In the genomic region with DNA sequence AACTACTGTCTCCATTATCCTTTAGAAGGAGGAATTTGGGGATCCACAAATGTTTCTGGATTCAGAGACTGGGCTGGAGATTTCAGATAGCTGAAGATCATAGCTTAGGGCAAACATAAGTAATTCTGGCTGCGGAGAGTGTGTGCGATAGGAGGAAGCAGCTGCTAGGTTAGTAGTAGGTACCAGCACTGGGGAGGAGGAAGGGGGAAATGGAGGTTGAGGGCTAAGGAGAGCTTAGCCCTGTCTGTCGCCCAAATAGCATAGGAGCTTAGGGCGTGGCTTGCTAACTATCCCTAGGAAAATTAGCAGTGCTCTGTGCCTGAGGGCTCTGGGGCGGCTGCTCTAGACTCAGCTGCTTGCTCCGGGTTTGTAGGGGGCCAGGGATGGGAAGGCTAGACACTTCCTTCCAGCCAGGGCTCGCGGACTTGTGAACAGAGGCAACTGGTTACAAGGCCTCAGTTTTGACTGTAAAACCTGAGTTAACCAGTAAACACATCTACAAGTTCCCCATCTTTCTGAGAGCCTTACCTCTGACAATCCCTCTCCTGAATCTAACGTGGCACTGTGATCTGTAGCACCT, we compare ENCODE assay signal across 27 mouse cellular contexts. TPM values are rescaled to one million over a fixed set of nuclear protein-coding genes. Genes with fewer than 3 reads are reported as not detected.
A peak's percentile ranks its signal among the peaks of the same experiment; 100 is the strongest.
DNase-seq lines count a peak whose midpoint lies in the region; ATAC-seq and TF ChIP-seq lines count a peak whose summit lies in the region.
"Had no signal": no experiment of that assay in that cellular context is flagged by ENCODE, and none has a peak within 500 bp of the region (broad histone marks: within the 10 kb centered on the region; RNA-seq: fewer than 3 reads in every experiment).

No protein-coding gene starts in this region.

- ATAC-seq in midbrain, embryonic 14.5 days (ENCODE audit: low FRiP score, low TSS enrichment): no peak
- no peak for ATAC-seq in liver, embryonic 12.5 days
- ATAC-seq: activated CD4-positive, CD25-positive, alpha-beta regulatory T cell, adult 4 months; midbrain, embryonic 15.5 days had no signal

- intact Hi-C loops in left cerebral cortex, postnatal 14 days (cut with DNase I): no loop called here

- TF ChIP-seq POLR2A in brain, embryonic 14.5 days (IDR thresholded peaks at IDR 0.05; ENCODE audit: borderline replicate concordance, extremely low read depth, insufficient read depth, insufficient read length, poor library complexity, severe bottlenecking): no peak

- WGBS in midbrain, embryonic 10.5 days: 3% methylated on average over 9 of the region's 9 CpGs
- WGBS in midbrain, embryonic 14.5 days: 9% methylated on average over 9 of the region's 9 CpGs
- WGBS in liver, embryonic 12.5 days (ENCODE audit: insufficient replicate concordance): 6% methylated on average over 9 of the region's 9 CpGs

- TF ChIP-seq CTCF in brain, embryonic 14.5 days (IDR thresholded peaks at IDR 0.05; ENCODE audit: borderline replicate concordance, extremely low read depth, insufficient read depth, insufficient read length): no peak

- no peak overlapping the region for H3K9ac ChIP-seq in midbrain, embryonic 14.5 days (replicated peaks; ENCODE audit: low read length)
- H3K9ac ChIP-seq in liver, embryonic 12.5 days: no peak overlapping the region
- H3K9ac ChIP-seq: embryonic facial prominence, embryonic 12.5 days; forebrain, embryonic 12.5 days; heart, embryonic 13.5 days; hindbrain, embryonic 13.5 days; limb, embryonic 12.5 days; midbrain, embryonic 15.5 days had no signal

- H3K36me3 ChIP-seq in midbrain, embryonic 10.5 days: no peaks in the 10 kb centered on the region
- no peaks in the 10 kb centered on the region for H3K36me3 ChIP-seq in midbrain, embryonic 14.5 days (ENCODE audit: control insufficient read depth, insufficient read depth, low read length)
- no peaks in the 10 kb centered on the region for H3K36me3 ChIP-seq in splenic B cell, adult 2 months (ENCODE audit: control insufficient read depth, insufficient read depth, low read length, poor library complexity, severe bottlenecking)
- no peaks in the 10 kb centered on the region for H3K36me3 ChIP-seq in liver, embryonic 12.5 days
- H3K36me3 ChIP-seq: embryonic facial prominence, embryonic 12.5 days; forebrain, embryonic 12.5 days; heart, embryonic 13.5 days; hindbrain, embryonic 13.5 days; limb, embryonic 12.5 days; midbrain, embryonic 15.5 days had no signal

- peaks cover 100% of the 10 kb centered on the region for H3K27me3 ChIP-seq in midbrain, embryonic 10.5 days (ENCODE audit: low read depth, poor library complexity, severe bottlenecking)
- H3K27me3 ChIP-seq in midbrain, embryonic 14.5 days (ENCODE audit: control insufficient read depth, insufficient read depth, low read length): peaks cover 73% of the 10 kb centered on the region
- no peaks in the 10 kb centered on the region for H3K27me3 ChIP-seq in splenic B cell, adult 2 months (ENCODE audit: control insufficient read depth, insufficient read depth, low read length, poor library complexity, severe bottlenecking)
- H3K27me3 ChIP-seq in liver, embryonic 12.5 days (replicated peaks): peaks cover 89% of the 10 kb centered on the region

- H3K27ac ChIP-seq in midbrain, embryonic 10.5 days (replicated peaks): no peak overlapping the region
- no peak overlapping the region for H3K27ac ChIP-seq in midbrain, embryonic 14.5 days (replicated peaks; ENCODE audit: low read depth, low read length)
- H3K27ac ChIP-seq in liver, embryonic 12.5 days: no peak overlapping the region
- H3K27ac ChIP-seq: embryonic facial prominence, embryonic 12.5 days; forebrain, embryonic 12.5 days; heart, embryonic 13.5 days; hindbrain, embryonic 13.5 days; kidney, postnatal 0 days; left cerebral cortex, adult 2 months; limb, embryonic 12.5 days; midbrain, embryonic 15.5 days had no signal

- no peaks in the 10 kb centered on the region for H3K9me3 ChIP-seq in midbrain, embryonic 10.5 days (replicated peaks)
- no peaks in the 10 kb centered on the region for H3K9me3 ChIP-seq in midbrain, embryonic 14.5 days (ENCODE audit: control insufficient read depth, low read length)
- no peaks in the 10 kb centered on the region for H3K9me3 ChIP-seq in liver, embryonic 12.5 days (replicated peaks)
- H3K9me3 ChIP-seq: embryonic facial prominence, embryonic 12.5 days; forebrain, embryonic 12.5 days; heart, embryonic 13.5 days; hindbrain, embryonic 13.5 days; limb, embryonic 12.5 days; midbrain, embryonic 15.5 days had no signal

- H3K4me1 ChIP-seq in midbrain, embryonic 10.5 days: peaks cover 66% of the 10 kb centered on the region
- peaks cover 23% of the 10 kb centered on the region for H3K4me1 ChIP-seq in midbrain, embryonic 14.5 days (ENCODE audit: control insufficient read depth, insufficient read depth, low read length)
- H3K4me1 ChIP-seq in liver, embryonic 12.5 days: peaks cover 14% of the 10 kb centered on the region; the same call in 1 of the 2 replicates

- no peak overlapping the region for H3K4me2 ChIP-seq in midbrain, embryonic 14.5 days (ENCODE audit: low read length)
- H3K4me2 ChIP-seq in liver, embryonic 12.5 days: no peak overlapping the region
- H3K4me2 ChIP-seq: embryonic facial prominence, embryonic 12.5 days; forebrain, embryonic 12.5 days; hindbrain, embryonic 13.5 days; limb, embryonic 12.5 days; liver, embryonic 11.5 days; midbrain, embryonic 15.5 days had no signal

- no peak overlapping the region for H3K4me3 ChIP-seq in midbrain, embryonic 10.5 days
- no peak overlapping the region for H3K4me3 ChIP-seq in midbrain, embryonic 14.5 days (replicated peaks; ENCODE audit: low read depth, low read length)
- no peak overlapping the region for H3K4me3 ChIP-seq in liver, embryonic 12.5 days
- H3K4me3 ChIP-seq: embryonic facial prominence, embryonic 12.5 days; forebrain, embryonic 12.5 days; heart, embryonic 13.5 days; hindbrain, embryonic 13.5 days; left cerebral cortex, adult 2 months; limb, embryonic 12.5 days; midbrain, embryonic 15.5 days; myocyte had no signal

- peak; percentile 27 for DNase-seq in midbrain, embryonic 10.5 days (ENCODE audit: low spot score)
- no peak for DNase-seq in midbrain, embryonic 14.5 days
- DNase-seq in brain, embryonic 14.5 days (ENCODE audit: low read depth): peak; percentile 17
- peak; percentile 24 for DNase-seq in embryo, embryonic 11 days
- DNase-seq in splenic B cell, adult 2 months (ENCODE audit: low read depth, low spot score): peak; percentile 31
- DNase-seq in left cerebral cortex, postnatal 14 days (ENCODE audit: low spot score in 2 of 2): no peak
- DNase-seq: adrenal gland, postnatal 10 days; cerebellum, adult 2 months; gastrocnemius, postnatal 10 days; heart, adult 18-20 months; kidney, adult 2 months; lung, adult 18-20 months; lung, postnatal 14 days; right cerebral cortex, postnatal 14 days had no signal

RNA-seq across cellular contexts. Expression of a gene that starts 4.7 kb away (rescaled TPM):
- polyA plus RNA-seq in midbrain, embryonic 10.5 days (2016; fragmentation: Nextera tagmentation; extraction: Ambion mirVana): 0.22 and 0.35 TPM in 2 replicates
- 3.5 and 4.4 TPM in 2 replicates for polyA plus RNA-seq in midbrain, embryonic 14.5 days (2014; fragmentation: Nextera tagmentation; extraction: Ambion mirVana)
- 23.2 and 26.7 TPM in 2 replicates for polyA plus RNA-seq in brain, embryonic 14.5 days (2012; rRNA removed)
- total RNA-seq in left cerebral cortex, postnatal 14 days (2021): 10 to 100 TPM; 44.0 to 45.1 TPM
- not detected in 2 replicates for polyA plus RNA-seq in liver, embryonic 12.5 days (2016; fragmentation: Nextera tagmentation; extraction: Ambion mirVana)
- total RNA-seq: megakaryocyte progenitor cell, adult 5-6 weeks had no signal
- polyA plus RNA-seq: activated CD4-positive, CD25-positive, alpha-beta regulatory T cell, adult 4 months; liver, embryonic 11.5 days had no signal

Comparison
In these comparisons a context has a peak if more than half of its experiments do, and no peak if none do; other contexts are left out.
1. DNase-seq: peak in midbrain, embryonic 10.5 days (single experiment), brain, embryonic 14.5 days (single experiment), embryo, embryonic 11 days (single experiment) and splenic B cell, adult 2 months (single experiment); none in midbrain, embryonic 14.5 days (single experiment) and left cerebral cortex, postnatal 14 days (0 of 2).